Mouse (Mus musculus): ENCODE measurements at regions not wholly inside any gene's neighbourhood (a gene's known extent, or its start where the extent isn't known, plus 50 kb on each side); places are given as distances from the start of the nearest gene placed in this dataset.

DNA sequence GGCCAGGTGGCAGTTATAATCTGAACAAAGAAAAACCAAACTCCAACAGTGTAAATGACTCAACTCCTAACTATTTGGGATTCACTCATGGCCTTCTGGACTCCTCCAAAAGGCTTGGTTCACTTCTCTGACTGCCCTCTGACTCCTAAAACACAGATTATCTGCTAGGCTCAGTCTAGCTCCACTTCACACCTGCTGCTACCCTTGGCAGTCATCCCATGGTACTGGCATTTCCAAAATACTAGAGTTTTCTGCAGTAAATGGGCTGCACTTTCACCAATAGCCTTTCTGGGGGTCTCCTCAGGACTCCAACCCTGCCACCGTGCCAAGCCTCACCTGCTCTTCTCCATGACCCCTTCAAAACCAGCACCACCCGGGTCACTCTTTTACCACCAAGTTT is 237.6 kb downstream of the Efnb2 start:
- TF ChIP-seq POLR2A (IDR thresholded peaks at IDR 0.05; ENCODE audit: low read depth, low read length) (no peak), CTCF (IDR thresholded peaks at IDR 0.05; ENCODE audit: extremely low read depth, insufficient read depth, insufficient read length, insufficient replicate concordance) (no peak)
